Mouse (Mus musculus) layer of hippocampus, adult 6 months (tissue): ENCODE results near the gene Olfr669. TPM values are rescaled to one million over a fixed set of nuclear protein-coding genes. Genes with fewer than 3 reads are reported as not detected.

ENCODE experiments used
- long read RNA-seq, 2 experiments: library from polyadenylated mRNA; unstranded; transcript quantifications; one replicate each; pipeline ENCODE4 v2.0.0; 2019 to 2020
- polyA plus RNA-seq: library from polyadenylated mRNA; unstranded; fragments of <200 nt; fragmentation: Nextera tagmentation; gene quantifications from 2 replicates; pipeline ENCODE4 v1.2.3, GENCODE M21; 2021

The Olfr669 gene
- polyA plus RNA-seq, result not detected in 2 replicates
- long read RNA-seq, experiment 1, result 0 reads
- long read RNA-seq, experiment 2, result 0 reads

GRCm38 (mm10) chr7:104933940-104934339 lies at the start of gene Olfr669:
Gene Olfr669, plus strand, starts transcription at chr7:104934240.

DNA sequence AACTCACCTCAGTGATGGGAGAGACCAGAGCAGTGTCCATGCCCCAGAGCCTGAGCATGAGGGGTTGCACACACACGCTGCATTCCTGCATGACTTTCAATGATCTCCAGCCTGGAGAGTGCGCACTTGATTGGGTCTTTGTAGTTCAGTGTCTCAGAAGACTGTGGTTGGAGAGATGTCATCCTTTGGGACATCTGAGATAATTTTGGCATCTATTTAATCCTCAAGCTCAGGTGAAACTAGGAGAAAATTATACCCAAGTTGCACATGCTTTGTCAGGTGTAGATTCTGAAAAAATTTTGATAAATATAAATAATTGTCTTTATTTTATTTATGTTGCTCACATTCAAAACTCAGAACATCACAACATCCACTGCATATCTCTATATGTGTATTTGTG lies 38.2 kb upstream of the Olfr669 start, which contains the start of gene Olfr666:
Gene Olfr666, minus strand, starts transcription at position 101 of the 400 bp plus-strand sequence.

DNA sequence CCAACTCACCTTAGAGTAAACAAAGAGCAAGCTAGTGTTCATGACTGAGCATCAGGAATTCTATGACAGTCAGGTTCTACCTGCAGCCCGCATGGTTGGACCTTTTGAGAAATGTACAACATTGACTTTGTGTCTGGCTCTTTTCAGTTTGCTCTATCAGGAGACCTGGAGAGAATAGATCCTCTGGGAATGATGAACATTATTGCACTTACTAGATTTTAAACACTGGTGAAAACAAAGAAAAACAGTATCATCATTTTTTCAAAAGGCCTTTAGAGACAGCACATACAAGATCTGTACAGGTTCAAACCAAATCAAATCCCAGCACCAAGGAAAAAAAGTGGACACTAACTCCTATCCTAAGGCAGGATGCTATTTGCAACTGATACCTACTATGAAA lies 12.7 kb upstream of the Olfr669 start, which contains the start of gene Olfr667:
Gene Olfr667, minus strand, starts transcription at position 101 of the 400 bp plus-strand sequence.

DNA sequence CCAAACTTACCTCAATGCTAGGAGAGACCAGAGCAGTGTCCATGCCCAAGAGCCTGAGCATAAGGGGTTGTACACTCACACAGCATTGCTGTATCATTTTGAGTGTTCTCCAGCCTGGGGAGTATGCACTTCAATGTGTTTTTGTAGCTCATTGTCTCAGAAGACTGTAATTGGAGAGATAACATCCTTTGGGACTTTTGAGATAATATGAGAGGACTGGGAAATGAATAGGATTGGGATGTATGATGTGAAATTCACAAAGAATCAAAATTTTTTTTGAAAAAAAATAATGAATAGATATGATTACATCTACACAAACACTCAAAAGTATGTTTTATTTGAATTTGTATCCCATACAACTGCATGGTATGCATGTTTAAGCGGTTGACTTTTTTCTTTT lies 6.1 kb upstream of the Olfr669 start, which contains the start of gene Olfr668:
Gene Olfr668, minus strand, starts transcription at position 101 of the 400 bp plus-strand sequence.

GRCm38 (mm10) chr7:104962520-104962919 lies 28.5 kb downstream of the Olfr669 start, which contains the start of gene Olfr670:
Gene Olfr670, minus strand, starts transcription at chr7:104962620.

DNA sequence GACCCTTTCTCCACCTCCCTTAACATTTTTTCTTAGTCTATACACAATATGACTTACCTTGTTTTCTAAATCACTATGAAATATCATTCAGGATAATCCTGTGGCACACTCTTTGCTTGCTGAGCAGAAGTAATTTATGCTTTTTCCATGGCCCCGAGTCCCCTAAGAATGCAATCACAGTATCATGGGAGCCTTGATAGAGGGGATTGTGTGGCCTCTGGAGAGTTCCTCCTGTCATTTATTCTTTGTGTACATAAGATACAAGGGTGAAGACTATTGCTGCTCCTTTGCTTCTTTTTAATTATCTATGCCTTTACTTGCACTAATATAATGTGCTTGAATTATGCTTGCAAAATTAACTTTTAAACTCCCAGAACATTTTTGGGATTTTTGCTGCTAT lies 45.0 kb downstream of the Olfr669 start, which contains the start of gene Olfr671:
Gene Olfr671, minus strand, starts transcription at position 101 of the 400 bp plus-strand sequence.

Other genes starting within 250 kb of the Olfr669 start
- not detected in 2 replicates for gene Olfr661, start 247.7 kb upstream of the Olfr669 start, polyA plus RNA-seq
- not detected in 2 replicates for gene Usp17le, start 156.8 kb upstream of the Olfr669 start, polyA plus RNA-seq
- gene Usp17lb, start 91.6 kb upstream of the Olfr669 start, polyA plus RNA-seq, result not detected in 2 replicates
- gene Usp17la, start 77.2 kb upstream of the Olfr669 start, polyA plus RNA-seq, result not detected in 2 replicates
- gene Olfr665, start 56.2 kb upstream of the Olfr669 start, polyA plus RNA-seq, result not detected in 2 replicates
- not detected in 2 replicates for gene Olfr666, start 38.3 kb upstream of the Olfr669 start, polyA plus RNA-seq
- gene Olfr667, start 12.8 kb upstream of the Olfr669 start, polyA plus RNA-seq, result not detected in 2 replicates
- gene Olfr668, start 6.2 kb upstream of the Olfr669 start, polyA plus RNA-seq, result not detected in 2 replicates
- gene Olfr670, start 28.4 kb downstream of the Olfr669 start, polyA plus RNA-seq, result not detected in 2 replicates
- gene Olfr671, start 44.9 kb downstream of the Olfr669 start, polyA plus RNA-seq, result not detected in 2 replicates
- not detected in 2 replicates for gene Olfr672, start 67.8 kb downstream of the Olfr669 start, polyA plus RNA-seq
- not detected in 2 replicates for gene Olfr675, start 94.2 kb downstream of the Olfr669 start, polyA plus RNA-seq
- not detected in 2 replicates for gene Olfr676, start 98.5 kb downstream of the Olfr669 start, polyA plus RNA-seq
- not detected in 2 replicates for gene Olfr677, start 117.1 kb downstream of the Olfr669 start, polyA plus RNA-seq
- gene Olfr678, start 130.2 kb downstream of the Olfr669 start, polyA plus RNA-seq, result not detected in 2 replicates
- gene Olfr679, start 147.0 kb downstream of the Olfr669 start, polyA plus RNA-seq, result not detected in 2 replicates
- not detected in 2 replicates for gene Olfr680-ps1, start 158.6 kb downstream of the Olfr669 start, polyA plus RNA-seq
- not detected in 2 replicates for gene Olfr681, start 182.6 kb downstream of the Olfr669 start, polyA plus RNA-seq
- not detected in 2 replicates for gene Olfr683, start 212.8 kb downstream of the Olfr669 start, polyA plus RNA-seq
- gene Olfr684, start 229.4 kb downstream of the Olfr669 start, polyA plus RNA-seq, result not detected in 2 replicates